ENCODE assay signal across 24 mouse cellular contexts in genomic region chr3:146152348-146152747, GRCm38 (mm10). TPM values are rescaled to one million over a fixed set of nuclear protein-coding genes. Genes with fewer than 3 reads are reported as not detected.
DNase-seq lines count a peak whose midpoint lies in the region; ATAC-seq lines count a peak whose summit lies in the region.
"Had no signal": no experiment of that assay in that cellular context is flagged by ENCODE, and none has a peak within 500 bp of the region (broad histone marks: within the 10 kb centered on the region; RNA-seq: fewer than 3 reads in every experiment).

No protein-coding gene starts in this region.

- DNase-seq in frontal cortex, postnatal 14 days (ENCODE audit: low spot score in 2 of 2), result no peak
- peak; percentile 58 for DNase-seq in thymus, postnatal 0 days (ENCODE audit: low spot score)
- no peak for DNase-seq in thymus, postnatal 10 days (ENCODE audit: low spot score in 2 of 2)
- DNase-seq in T-cell, adult 2 months (ENCODE audit: low spot score), result peak; percentile 34
- DNase-seq in naive thymus-derived CD4-positive, alpha-beta T cell, adult 2 months (ENCODE audit: low read depth), result peak; percentile 47
- no peak for DNase-seq in ovary, postnatal 36 days (ENCODE audit: low spot score)
- no peak for DNase-seq in right cerebral cortex, postnatal 4 days
- DNase-seq: adrenal gland, postnatal 14 days; cerebellum, adult 8-10 months; cerebellum, postnatal 36 days; embryo, embryonic 11 days; gastrocnemius, adult 2 months; kidney, adult 8-10 months; kidney, postnatal 10 days; liver, embryonic 13.5 days; lung, embryonic 14.5 days; retina, postnatal 1 day; thymus, adult 18-20 months had no signal

- ATAC-seq in frontal cortex, adult (ENCODE audit: low TSS enrichment), result 0 out of 2 replicates have a peak, but pooled peaks have one; percentile 20
- ATAC-seq: midbrain, embryonic 13.5 days had no signal

RNA-seq across cellular contexts. Expression of gene Mcoln2, which starts 2.7 kb away (rescaled TPM):
- 11.1 and 12.5 TPM in 2 replicates for polyA plus RNA-seq in thymus, postnatal 0 days (2015; fragmentation: Nextera tagmentation; extraction: Ambion mirVana)
- polyA plus RNA-seq: erythroblast, embryonic 14.5 days had no signal

RNA-seq across cellular contexts. Expression of gene Mcoln3, which starts 35.1 kb away (rescaled TPM):
- 5.5 and 6.6 TPM in 2 replicates for polyA plus RNA-seq in thymus, postnatal 0 days (2015; fragmentation: Nextera tagmentation; extraction: Ambion mirVana)
- polyA plus RNA-seq: erythroblast, embryonic 14.5 days had no signal

RNA-seq across cellular contexts. Expression of gene Wdr63, which starts 44.4 kb away (rescaled TPM):
- polyA plus RNA-seq in thymus, postnatal 0 days (2015; fragmentation: Nextera tagmentation; extraction: Ambion mirVana), result 0.13 and 0.33 TPM in 2 replicates
- polyA plus RNA-seq: erythroblast, embryonic 14.5 days; heart, postnatal 0 days; intestine, embryonic 14.5 days; lung, embryonic 14.5 days; stomach, embryonic 14.5 days had no signal

Comparison
In these comparisons a context has a peak if more than half of its experiments do, and no peak if none do; other contexts are left out.
1. DNase-seq: peak in thymus, postnatal 0 days (single experiment), T-cell, adult 2 months (single experiment) and naive thymus-derived CD4-positive, alpha-beta T cell, adult 2 months (single experiment); none in frontal cortex, postnatal 14 days (0 of 2), thymus, postnatal 10 days (0 of 2), ovary, postnatal 36 days (single experiment) and right cerebral cortex, postnatal 4 days (single experiment).